Mouse (Mus musculus) forebrain, embryonic 13.5 days (tissue): ENCODE measurements at regions not wholly inside any gene's neighbourhood (a gene's known extent, or its start where the extent isn't known, plus 50 kb on each side); places are given as distances from the start of the nearest gene placed in this dataset.

Experiments
- ATAC-seq: fragments of 200-750 bp; cut with Nextera tagmentation; 2 replicates; pipeline ENCODE4 v1.8.0; 2017
- H3K27ac ChIP-seq: fragments of 300-500 bp; sonication (generic); 2 replicates; pipeline ENCODE4 v1.5.1; 2015; ENCODE audit warnings: inconsistent platforms, mild to moderate bottlenecking, moderate library complexity
- H3K27me3 ChIP-seq: fragments of 300-500 bp; sonication (generic); 2 replicates; pipeline ENCODE4 v1.6.1; 2015; ENCODE audit warnings: mild to moderate bottlenecking, inconsistent platforms
- H3K36me3 ChIP-seq: fragments of 300-500 bp; sonication (generic); 2 replicates; pipeline ENCODE4 v1.6.1; 2015; ENCODE audit warnings: mild to moderate bottlenecking, inconsistent platforms; ENCODE audit not compliant: poor library complexity, severe bottlenecking
- H3K4me1 ChIP-seq: fragments of 300-500 bp; sonication (generic); 2 replicates; pipeline ENCODE4 v1.6.1; 2015; ENCODE audit warnings: inconsistent platforms
- H3K4me2 ChIP-seq: fragments of 300-500 bp; sonication (generic); 2 replicates; pipeline ENCODE4 v1.6.1; 2015; ENCODE audit warnings: inconsistent platforms, mild to moderate bottlenecking, moderate library complexity
- H3K4me3 ChIP-seq: fragments of 300-500 bp; sonication (generic); 2 replicates; pipeline ENCODE4 v1.5.1; 2015; ENCODE audit warnings: mild to moderate bottlenecking, inconsistent platforms
- H3K9ac ChIP-seq: fragments of 300-500 bp; sonication (generic); 2 replicates; pipeline ENCODE4 v1.6.1; 2015; ENCODE audit warnings: mild to moderate bottlenecking, inconsistent platforms
- H3K9me3 ChIP-seq: fragments of 300-500 bp; sonication (generic); replicated peaks from 2 replicates; pipeline ENCODE4 v1.6.1; 2016; ENCODE audit warnings: inconsistent platforms
- WGBS: fragments of 180-500 bp; shearing (Covaris S2); methylation state at CpG from one replicate; pipeline ENCODE4 v1.1.7; 2015; 5-methylcytosine and 5-hydroxymethylcytosine counted together

- WGBS, result 81% methylated on average over 2 of the region's 2 CpGs
These were observed 55.7 kb upstream of the Ptprm start for GRCm38 (mm10) chr17:67409911-67410310.

GRCm38 (mm10) chr17:67405934-67406333, 51.7 kb upstream of the Ptprm start:
- H3K27me3 ChIP-seq, result no peaks in the 10 kb centered on the region

More at GRCm38 (mm10) chr17:67409911-67410310, 55.7 kb upstream of the Ptprm start:
- ATAC-seq, result no peak
- Histone ChIP-seq H3K9me3 (no peaks in the 10 kb centered on the region), H3K27me3 (no peaks in the 10 kb centered on the region), H3K4me2 (no peak overlapping the region), H3K9ac (no peak overlapping the region), H3K4me3 (no peak overlapping the region), H3K36me3 (no peaks in the 10 kb centered on the region), H3K4me1 (peaks cover 3% of the 10 kb centered on the region; the same call in 1 of the 2 replicates), H3K27ac (no peak overlapping the region)

More at GRCm38 (mm10) chr17:67405934-67406333, 51.7 kb upstream of the Ptprm start:
- WGBS, result 83% methylated on average over 2 of the region's 2 CpGs
- Histone ChIP-seq H3K9ac (no peak overlapping the region), H3K4me2 (no peak overlapping the region), H3K4me3 (no peak overlapping the region), H3K4me1 (peaks cover 3% of the 10 kb centered on the region; the same call in 1 of the 2 replicates), H3K9me3 (no peaks in the 10 kb centered on the region), H3K36me3 (no peaks in the 10 kb centered on the region), H3K27ac (no peak overlapping the region)
- ATAC-seq, result no peak
